Mouse (Mus musculus) limb, embryonic 13.5 days (tissue): Measurements from ENCODE around the gene C1ra. TPM values are rescaled to one million over a fixed set of nuclear protein-coding genes. Genes with fewer than 3 reads are reported as not detected.
"Not testable (repeated sequence)": the region's sequence is repeated elsewhere in the genome, so short reads cannot be mapped to it uniquely, and the experiment has no call there.

Experiments used
- ATAC-seq: fragments of 200-750 bp; cut with Nextera tagmentation; 2 replicates; pipeline ENCODE4 v1.8.0; 2017; ENCODE audit warnings: low read depth, moderate number of reproducible peaks, moderate TSS enrichment; ENCODE audit not compliant: low FRiP score
- H3K27ac ChIP-seq: fragments of 300-500 bp; sonication (generic); 2 replicates; pipeline ENCODE4 v1.5.1; 2015; ENCODE audit warnings: inconsistent platforms, mild to moderate bottlenecking, moderate library complexity
- H3K27me3 ChIP-seq: fragments of 300-500 bp; sonication (generic); 2 replicates; pipeline ENCODE4 v1.6.1; 2015; ENCODE audit warnings: mild to moderate bottlenecking, inconsistent platforms
- H3K36me3 ChIP-seq: fragments of 300-500 bp; sonication (generic); 2 replicates; pipeline ENCODE4 v1.6.1; 2015; ENCODE audit warnings: inconsistent platforms, mild to moderate bottlenecking, moderate library complexity
- H3K4me1 ChIP-seq: fragments of 300-500 bp; sonication (generic); 2 replicates; pipeline ENCODE4 v1.6.1; 2015; ENCODE audit warnings: inconsistent platforms
- H3K4me2 ChIP-seq: fragments of 300-500 bp; sonication (generic); replicated peaks from 2 replicates; pipeline ENCODE4 v1.6.1; 2015; ENCODE audit warnings: inconsistent platforms, mild to moderate bottlenecking, moderate library complexity
- H3K4me3 ChIP-seq: fragments of 300-500 bp; sonication (generic); 2 replicates; pipeline ENCODE4 v1.5.1; 2015; ENCODE audit warnings: moderate library complexity, mild to moderate bottlenecking, inconsistent platforms
- H3K9ac ChIP-seq: fragments of 300-500 bp; sonication (generic); 2 replicates; pipeline ENCODE4 v1.6.1; 2015; ENCODE audit warnings: mild to moderate bottlenecking, inconsistent platforms
- H3K9me3 ChIP-seq: fragments of 300-500 bp; sonication (generic); 2 replicates; pipeline ENCODE4 v1.6.1; 2016; ENCODE audit warnings: inconsistent platforms
- WGBS: fragments of 180-500 bp; shearing (Covaris S2); methylation state at CpG from one replicate; pipeline ENCODE4 v1.1.7; 2015; 5-methylcytosine and 5-hydroxymethylcytosine counted together
- polyA plus RNA-seq: library from polyadenylated mRNA; unstranded; fragments of >200 nt; fragmentation: Nextera tagmentation; extraction: Ambion mirVana; gene quantifications from 2 replicates; pipeline ENCODE4 v1.2.1, GENCODE M21; 2015

The C1ra gene
- polyA plus RNA-seq, 1 experiment from 2014 or later, result 1.3 TPM

GRCm38 (mm10) chr6:124491427-124491826 lies 20.8 kb upstream of the C1ra start:
- H3K9ac ChIP-seq, result no peak overlapping the region
- H3K4me3 ChIP-seq, result no peak overlapping the region
- ATAC-seq, result no peak
- H3K27me3 ChIP-seq, result no peaks in the 10 kb centered on the region
- H3K4me2 ChIP-seq, result no peak overlapping the region
- H3K27ac ChIP-seq, result no peak overlapping the region
- no peaks in the 10 kb centered on the region for H3K4me1 ChIP-seq
- no peaks in the 10 kb centered on the region for H3K9me3 ChIP-seq
- no peaks in the 10 kb centered on the region for H3K36me3 ChIP-seq
- 77% methylated on average over 6 of the region's 6 CpGs for WGBS

DNA sequence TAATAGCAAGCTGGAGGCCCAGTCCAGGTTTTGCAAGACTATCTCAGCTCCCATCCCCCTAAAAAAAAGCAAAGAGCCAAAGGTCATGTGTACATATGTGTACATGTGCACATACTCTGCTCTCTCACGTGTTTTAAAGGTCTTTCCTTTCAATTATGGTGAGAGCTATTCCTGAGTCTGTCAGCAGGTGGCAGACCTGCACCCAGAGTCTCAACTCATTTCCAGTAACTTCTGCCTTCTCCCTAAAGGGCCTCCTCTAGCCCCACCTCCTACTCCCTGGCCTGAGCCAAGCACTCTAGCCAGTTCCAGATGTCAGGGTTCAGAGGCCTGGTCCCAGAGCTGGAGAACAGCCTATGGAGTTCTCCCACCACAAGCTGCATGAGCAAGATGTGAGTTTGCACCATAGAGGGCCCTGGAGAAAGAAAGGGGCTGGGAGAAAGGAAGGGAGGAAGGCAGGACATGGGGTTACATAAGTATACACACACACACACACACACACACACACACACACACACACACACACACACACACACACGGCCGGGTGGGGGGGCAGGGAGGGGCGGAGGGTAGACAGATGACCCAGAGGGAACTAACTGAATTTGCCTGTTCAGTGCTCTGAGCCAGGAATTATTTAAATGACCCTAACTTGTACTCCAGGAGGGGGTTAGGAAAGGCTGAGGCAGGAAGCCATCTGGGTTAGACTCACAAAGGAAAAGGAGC lies 19.2 kb upstream of the C1ra start, which contains the start of gene C1rl:
TSS of gene C1rl (plus strand) at position 272 of the 720 bp plus-strand sequence.
- 24% methylated on average over 3 of the region's 4 CpGs for WGBS

GRCm38 (mm10) chr6:124493886-124494285 lies 18.3 kb upstream of the C1ra start:
- H3K36me3 ChIP-seq, result no peaks in the 10 kb centered on the region
- no peak overlapping the region for H3K9ac ChIP-seq
- H3K27ac ChIP-seq, result no peak overlapping the region
- 85% methylated on average over 5 of the region's 5 CpGs for WGBS
- H3K27me3 ChIP-seq, result no peaks in the 10 kb centered on the region
- H3K4me3 ChIP-seq, result no peak overlapping the region
- H3K4me2 ChIP-seq, result no peak overlapping the region
- no peaks in the 10 kb centered on the region for H3K4me1 ChIP-seq
- ATAC-seq, result no peak
- no peaks in the 10 kb centered on the region for H3K9me3 ChIP-seq

More for the DNA sequence above, 19.2 kb upstream of the C1ra start, which contains the start of gene C1rl:
- H3K27ac ChIP-seq, result no peak within 1 kb of the TSS
- H3K9ac ChIP-seq, result no peak within 1 kb of the TSS
- no peaks in the 10 kb centered on the region for H3K4me1 ChIP-seq
- no peak within 1 kb of the TSS for H3K4me3 ChIP-seq
- no peaks in the 10 kb centered on the region for H3K36me3 ChIP-seq
- no peaks in the 10 kb centered on the region for H3K9me3 ChIP-seq
- ATAC-seq, result peak; percentile 90
- H3K4me2 ChIP-seq, result no peak within 1 kb of the TSS
- no peaks in the 10 kb centered on the region for H3K27me3 ChIP-seq

DNA sequence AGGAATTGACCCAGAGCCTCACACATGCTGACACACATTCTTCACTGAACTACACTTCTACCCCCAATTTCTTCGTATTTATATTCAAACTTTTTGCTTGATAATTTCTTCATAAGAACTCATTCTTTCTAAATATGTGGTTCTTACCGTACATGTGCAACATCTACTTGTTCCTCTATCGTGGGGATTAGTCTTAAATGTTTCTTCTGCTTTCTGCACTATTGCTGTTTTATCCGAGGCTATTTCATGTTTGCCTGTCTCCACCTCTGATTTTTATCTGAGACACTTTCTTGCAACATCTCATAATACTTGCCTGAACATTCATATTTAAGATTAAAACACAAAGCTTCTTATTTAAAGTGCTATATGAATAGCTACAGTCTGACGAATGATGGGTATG lies 16.2 kb upstream of the C1ra start:
- no peaks in the 10 kb centered on the region for H3K27me3 ChIP-seq
- no peak overlapping the region for H3K4me2 ChIP-seq
- ATAC-seq, result no peak
- no peak overlapping the region for H3K4me3 ChIP-seq
- 0 out of 2 replicates have a peak, but pooled peaks cover under 1% of the 10 kb centered on the region for H3K4me1 ChIP-seq
- H3K36me3 ChIP-seq, result no peaks in the 10 kb centered on the region
- H3K9me3 ChIP-seq, result no peaks in the 10 kb centered on the region
- 90% methylated on average over 5 of the region's 5 CpGs for WGBS
- H3K27ac ChIP-seq, result no peak overlapping the region
- H3K9ac ChIP-seq, result no peak overlapping the region

DNA sequence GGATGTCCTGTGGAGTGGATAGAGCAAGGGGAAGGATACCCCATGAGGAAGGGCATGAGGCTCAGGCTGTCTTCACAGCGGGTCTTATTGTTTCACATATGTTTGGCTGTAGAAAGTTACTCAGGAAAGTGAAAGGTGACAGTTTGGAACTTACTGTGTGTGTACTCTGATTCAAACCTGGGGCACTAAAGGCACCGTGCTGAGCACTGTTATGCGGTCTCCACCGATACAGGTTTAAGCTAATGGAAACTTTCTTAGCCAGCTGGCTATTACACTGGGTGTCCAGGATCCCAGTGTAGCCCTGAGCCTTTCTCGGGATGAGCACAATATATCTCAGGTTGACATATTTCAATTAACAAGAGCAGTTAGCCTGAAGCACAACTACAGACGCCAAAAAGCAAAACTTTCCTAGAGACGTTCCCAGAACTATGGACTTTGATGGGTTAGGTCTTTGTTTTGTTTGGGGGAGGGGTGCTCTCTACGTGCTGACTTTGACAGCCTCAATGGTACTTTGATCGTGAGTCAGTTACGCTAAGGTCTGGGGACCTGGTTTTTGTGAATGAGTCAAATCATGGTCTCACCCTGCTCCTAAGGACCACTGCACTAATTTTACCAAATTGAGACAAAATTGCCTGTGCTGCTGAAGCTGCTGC lies 12.2 kb upstream of the C1ra start:
- no peak overlapping the region for H3K4me2 ChIP-seq
- WGBS, result 35% methylated on average over 10 of the region's 10 CpGs
- H3K4me3 ChIP-seq, result no peak overlapping the region
- H3K27ac ChIP-seq, result no peak overlapping the region
- no peak for ATAC-seq
- H3K27me3 ChIP-seq, result no peaks in the 10 kb centered on the region
- H3K36me3 ChIP-seq, result no peaks in the 10 kb centered on the region
- H3K9me3 ChIP-seq, result no peaks in the 10 kb centered on the region
- no peak overlapping the region for H3K9ac ChIP-seq
- H3K4me1 ChIP-seq, result 0 out of 2 replicates have a peak, but pooled peaks cover 7% of the 10 kb centered on the region

- H3K36me3 ChIP-seq, result no peaks in the 10 kb centered on the region
- H3K9me3 ChIP-seq, result no peaks in the 10 kb centered on the region
- ATAC-seq, result no peak
- no peaks in the 10 kb centered on the region for H3K27me3 ChIP-seq
- WGBS, result 77% methylated on average over 4 of the region's 4 CpGs
- H3K9ac ChIP-seq, result no peak overlapping the region
- H3K4me2 ChIP-seq, result no peak overlapping the region
- 0 out of 2 replicates have a peak, but pooled peaks cover 7% of the 10 kb centered on the region for H3K4me1 ChIP-seq
- H3K4me3 ChIP-seq, result no peak overlapping the region
- H3K27ac ChIP-seq, result no peak overlapping the region
Observed at GRCm38 (mm10) chr6:124501473-124501872, 10.7 kb upstream of the C1ra start.

DNA sequence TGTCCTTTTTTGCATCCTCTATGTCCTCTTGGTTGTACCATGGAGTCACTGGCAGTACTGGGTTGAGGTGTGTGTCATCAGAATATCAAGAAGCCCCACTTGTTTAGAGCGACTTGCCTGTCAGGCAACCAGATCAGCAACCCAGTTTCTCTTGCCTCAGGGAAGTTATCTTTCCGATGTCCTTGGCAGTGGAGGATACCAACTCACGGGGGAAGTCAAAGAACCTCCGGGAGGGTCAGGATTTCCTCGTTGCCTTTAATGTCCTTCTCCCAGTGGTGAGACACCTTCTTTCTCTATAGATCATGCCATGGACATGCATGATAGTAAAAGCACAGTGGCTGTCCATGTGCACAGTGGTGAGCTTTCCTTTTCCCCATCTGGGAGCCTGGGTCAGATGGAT lies 10.2 kb upstream of the C1ra start:
- Histone ChIP-seq H3K4me2 (no peak overlapping the region), H3K27ac (no peak overlapping the region), H3K4me3 (no peak overlapping the region), H3K4me1 (0 out of 2 replicates have a peak, but pooled peaks cover 7% of the 10 kb centered on the region), H3K9ac (no peak overlapping the region), H3K9me3 (no peaks in the 10 kb centered on the region), H3K36me3 (no peaks in the 10 kb centered on the region), H3K27me3 (no peaks in the 10 kb centered on the region)
- WGBS, result 86% methylated on average over 5 of the region's 5 CpGs
- ATAC-seq, result no peak

GRCm38 (mm10) chr6:124505028-124505427 lies 7.2 kb upstream of the C1ra start:
- no peak overlapping the region for H3K4me3 ChIP-seq
- no peak overlapping the region for H3K27ac ChIP-seq
- no peak for ATAC-seq
- H3K4me2 ChIP-seq, result no peak overlapping the region
- H3K9me3 ChIP-seq, result no peaks in the 10 kb centered on the region
- no peak overlapping the region for H3K9ac ChIP-seq
- H3K27me3 ChIP-seq, result no peaks in the 10 kb centered on the region
- 72% methylated on average over 4 of the region's 4 CpGs for WGBS
- H3K4me1 ChIP-seq, result 0 out of 2 replicates have a peak, but pooled peaks cover 7% of the 10 kb centered on the region
- no peaks in the 10 kb centered on the region for H3K36me3 ChIP-seq

GRCm38 (mm10) chr6:124506991-124507390 lies 5.2 kb upstream of the C1ra start:
- 78% methylated on average over 6 of the region's 6 CpGs for WGBS
- no peak for ATAC-seq
- Histone ChIP-seq H3K27ac (no peak overlapping the region), H3K4me1 (no peaks in the 10 kb centered on the region), H3K9ac (no peak overlapping the region), H3K27me3 (no peaks in the 10 kb centered on the region), H3K36me3 (no peaks in the 10 kb centered on the region), H3K4me3 (no peak overlapping the region), H3K9me3 (no peaks in the 10 kb centered on the region), H3K4me2 (no peak overlapping the region)

DNA sequence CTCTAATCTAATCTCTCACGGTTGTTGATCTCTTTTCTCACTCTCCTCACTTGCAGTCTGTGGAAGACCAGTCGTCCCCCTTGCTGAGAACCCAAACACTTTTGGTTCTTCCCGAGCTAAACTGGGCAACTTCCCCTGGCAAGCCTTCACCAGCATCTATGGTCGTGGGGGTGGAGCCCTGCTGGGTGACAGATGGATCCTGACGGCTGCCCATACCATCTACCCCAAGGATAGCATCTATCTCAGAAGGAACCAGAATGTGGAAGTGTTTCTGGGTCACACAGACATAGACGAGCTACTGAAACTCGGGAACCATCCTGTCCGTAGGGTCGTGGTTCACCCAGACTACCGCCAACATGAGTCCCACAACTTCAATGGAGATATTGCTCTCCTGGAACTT lies 3.9 kb upstream of the C1ra start:
- Histone ChIP-seq H3K4me3 (no peak overlapping the region), H3K9me3 (no peaks in the 10 kb centered on the region), H3K9ac (no peak overlapping the region), H3K4me2 (no peak overlapping the region), H3K27me3 (no peaks in the 10 kb centered on the region), H3K27ac (no peak overlapping the region), H3K36me3 (no peaks in the 10 kb centered on the region), H3K4me1 (no peaks in the 10 kb centered on the region)
- WGBS, result 81% methylated on average over 10 of the region's 10 CpGs
- no peak for ATAC-seq

DNA sequence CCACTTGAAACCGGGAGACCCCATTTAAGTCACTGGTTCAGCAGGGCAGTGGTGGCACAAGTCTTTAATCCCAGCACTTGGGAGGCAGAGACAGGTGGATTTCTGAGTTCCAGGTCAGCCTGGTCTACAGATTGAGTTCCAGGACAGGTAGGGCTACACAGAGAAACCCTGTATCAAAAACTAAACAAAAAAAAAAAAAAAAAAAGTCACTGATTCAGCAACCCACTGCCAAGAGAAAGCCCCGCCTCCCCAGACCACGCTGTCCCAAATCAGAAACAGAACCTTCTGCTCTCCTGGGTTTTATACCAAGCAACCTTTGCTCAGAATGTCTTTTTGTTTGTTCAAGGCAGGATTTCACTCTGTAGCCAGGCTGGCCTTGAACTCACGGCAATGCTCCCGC lies 3.0 kb upstream of the C1ra start:
- not testable (repeated sequence) for H3K9me3 ChIP-seq, H3K4me3 ChIP-seq, H3K4me1 ChIP-seq, H3K27me3 ChIP-seq, H3K27ac ChIP-seq, H3K4me2 ChIP-seq, H3K9ac ChIP-seq, ATAC-seq, H3K36me3 ChIP-seq
- WGBS, result 85% methylated on average over 5 of the region's 5 CpGs

- H3K4me3 ChIP-seq, result no peak overlapping the region
- no peaks in the 10 kb centered on the region for H3K4me1 ChIP-seq
- no peaks in the 10 kb centered on the region for H3K9me3 ChIP-seq
- H3K27ac ChIP-seq, result no peak overlapping the region
- H3K9ac ChIP-seq, result no peak overlapping the region
- no peaks in the 10 kb centered on the region for H3K36me3 ChIP-seq
- no peak for ATAC-seq
- 52% methylated on average over 6 of the region's 6 CpGs for WGBS
- H3K27me3 ChIP-seq, result no peaks in the 10 kb centered on the region
- H3K4me2 ChIP-seq, result no peak overlapping the region
Observed at GRCm38 (mm10) chr6:124511936-124512335, 269 bp upstream of the C1ra start.
